Mouse (Mus musculus) layer of hippocampus, adult 9-10 months (tissue): Measurements from ENCODE around the gene Igsf3.
"Not testable (repeated sequence)": the region's sequence is repeated elsewhere in the genome, so short reads cannot be mapped to it uniquely, and the experiment has no call there.

ENCODE experiments used
- DNase-seq: peaks from one replicate; pipeline ENCODE4 v3.0.0; 2022; ENCODE audit warnings: low spot score

The Igsf3 gene

DNA sequence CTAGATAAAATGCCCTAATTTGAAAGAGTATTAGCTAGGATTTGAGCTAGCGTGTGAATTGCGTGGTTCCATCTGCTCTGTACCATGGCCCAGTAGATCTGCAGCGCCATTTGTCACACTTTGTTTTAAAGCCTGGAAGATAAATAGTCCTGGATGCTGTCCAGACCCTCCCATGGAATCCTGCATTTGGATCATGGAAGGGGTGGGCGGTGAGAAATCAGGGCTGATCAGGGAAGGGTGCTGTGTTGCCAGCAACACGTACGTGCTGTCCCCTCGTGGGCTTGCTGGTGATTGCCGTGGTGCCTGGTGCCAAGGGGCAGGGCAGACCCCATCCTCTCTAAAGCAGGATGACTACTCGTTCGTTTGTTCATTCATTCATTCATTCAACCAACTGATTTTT, 28.6 kb downstream of the Igsf3 start:
- peak; percentile 88 for DNase-seq

DNA sequence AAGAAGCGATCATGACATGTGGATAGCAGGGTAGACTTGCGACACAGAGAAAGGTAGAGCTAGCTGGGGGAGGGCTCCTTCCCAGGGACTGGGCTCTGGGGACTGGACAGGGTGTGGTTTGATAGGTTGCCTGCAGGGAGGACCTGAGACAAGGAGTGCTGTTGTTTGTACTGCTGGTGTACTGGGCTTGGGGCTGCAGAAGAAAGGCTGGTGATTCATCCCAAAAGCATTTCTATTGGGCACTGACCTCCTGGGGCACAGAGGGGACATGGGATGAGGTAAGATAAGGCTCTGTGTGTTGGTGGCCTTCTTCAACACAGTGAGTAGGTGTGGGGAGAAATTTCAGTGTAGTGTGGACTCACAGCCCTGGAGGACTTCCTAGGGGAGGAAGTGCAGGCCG, 29.2 kb downstream of the Igsf3 start:
- no peak for DNase-seq

GRCm38 (mm10) chr3:101407568-101407967, 30.7 kb downstream of the Igsf3 start:
- DNase-seq = no peak

DNA sequence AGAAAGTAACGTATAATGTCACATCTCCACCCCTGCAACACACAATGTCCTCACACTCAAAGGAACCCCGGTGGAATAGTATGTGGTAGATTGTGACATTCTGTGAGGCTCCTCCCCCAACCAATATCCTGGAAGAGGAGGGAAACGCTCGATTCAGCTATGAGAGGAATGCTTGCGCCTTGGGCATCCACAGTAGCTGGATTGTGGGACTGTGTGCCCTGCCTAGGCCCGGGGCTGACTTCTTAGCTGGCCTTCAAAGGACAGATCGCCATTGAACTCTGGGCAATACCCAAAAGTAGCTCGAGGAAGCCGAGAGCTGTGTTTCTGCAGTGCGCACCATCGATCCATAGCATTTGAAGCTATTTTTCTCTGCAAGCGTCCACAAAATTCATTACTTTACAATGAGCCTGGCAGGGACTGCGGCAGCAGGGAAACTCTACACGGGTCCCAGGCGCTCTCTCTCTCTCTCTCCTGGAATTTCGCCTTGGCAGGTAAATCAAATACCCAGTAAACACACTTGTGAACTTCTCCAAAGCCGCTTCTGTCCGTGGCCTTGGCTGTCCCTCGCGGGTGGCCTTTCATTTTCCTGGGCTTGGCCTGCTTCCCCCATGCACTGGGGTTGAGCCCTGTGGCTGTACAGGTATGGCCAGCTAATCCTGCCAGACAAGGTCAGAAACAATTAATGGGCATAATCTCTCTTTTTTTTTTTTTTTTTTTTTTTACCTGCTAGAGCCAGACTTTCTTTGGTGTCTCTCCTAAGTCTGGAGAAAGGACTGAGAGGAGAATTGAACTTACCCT, 32.3 kb downstream of the Igsf3 start:
- DNase-seq = no peak

GRCm38 (mm10) chr3:101410202-101410601, 33.3 kb downstream of the Igsf3 start:
- DNase-seq = no peak

DNA sequence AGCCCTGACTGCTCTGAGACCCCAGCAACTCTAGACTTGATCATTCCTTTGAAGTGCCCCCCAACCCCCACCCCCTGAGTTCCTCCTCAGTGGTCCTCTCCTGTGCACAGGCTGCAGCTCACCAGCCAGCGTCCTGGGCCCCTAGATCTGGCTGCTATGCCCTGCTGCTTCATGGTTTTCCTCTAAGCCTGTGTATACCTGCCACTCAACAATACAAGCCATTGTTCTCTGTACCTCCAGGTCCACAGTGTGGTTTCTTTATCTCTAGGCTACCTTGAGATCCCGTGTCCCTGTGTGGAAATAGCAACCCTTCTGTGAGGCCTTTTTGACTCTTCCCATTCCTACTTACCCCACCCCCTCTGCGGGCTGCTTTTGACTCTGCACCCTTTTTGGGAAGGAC, 33.9 kb downstream of the Igsf3 start:
- no peak for DNase-seq

DNA sequence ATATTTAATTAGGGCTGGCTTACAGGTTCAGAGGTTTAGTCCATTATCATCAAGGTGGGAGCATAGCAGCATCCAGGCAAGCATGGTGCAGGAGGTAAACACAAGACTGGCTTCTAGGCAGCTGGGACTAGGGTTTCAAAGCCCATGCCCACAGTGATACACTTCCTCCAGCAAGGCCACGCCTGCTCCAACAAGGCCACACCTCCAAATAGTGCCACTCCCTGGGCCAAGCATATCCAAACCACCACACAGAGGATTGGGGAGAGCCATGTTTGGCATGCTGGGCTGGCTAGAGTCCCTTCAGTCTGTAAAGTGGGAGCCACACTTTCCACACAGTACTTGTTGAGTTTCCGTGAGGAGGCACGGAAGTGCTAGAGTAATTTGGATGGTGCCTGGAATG, 34.7 kb downstream of the Igsf3 start:
- no peak for DNase-seq

- no peak for DNase-seq
These were observed 35.2 kb downstream of the Igsf3 start for GRCm38 (mm10) chr3:101412115-101412514.

GRCm38 (mm10) chr3:101413013-101413412, 36.1 kb downstream of the Igsf3 start:
- DNase-seq = not testable (repeated sequence)

DNA sequence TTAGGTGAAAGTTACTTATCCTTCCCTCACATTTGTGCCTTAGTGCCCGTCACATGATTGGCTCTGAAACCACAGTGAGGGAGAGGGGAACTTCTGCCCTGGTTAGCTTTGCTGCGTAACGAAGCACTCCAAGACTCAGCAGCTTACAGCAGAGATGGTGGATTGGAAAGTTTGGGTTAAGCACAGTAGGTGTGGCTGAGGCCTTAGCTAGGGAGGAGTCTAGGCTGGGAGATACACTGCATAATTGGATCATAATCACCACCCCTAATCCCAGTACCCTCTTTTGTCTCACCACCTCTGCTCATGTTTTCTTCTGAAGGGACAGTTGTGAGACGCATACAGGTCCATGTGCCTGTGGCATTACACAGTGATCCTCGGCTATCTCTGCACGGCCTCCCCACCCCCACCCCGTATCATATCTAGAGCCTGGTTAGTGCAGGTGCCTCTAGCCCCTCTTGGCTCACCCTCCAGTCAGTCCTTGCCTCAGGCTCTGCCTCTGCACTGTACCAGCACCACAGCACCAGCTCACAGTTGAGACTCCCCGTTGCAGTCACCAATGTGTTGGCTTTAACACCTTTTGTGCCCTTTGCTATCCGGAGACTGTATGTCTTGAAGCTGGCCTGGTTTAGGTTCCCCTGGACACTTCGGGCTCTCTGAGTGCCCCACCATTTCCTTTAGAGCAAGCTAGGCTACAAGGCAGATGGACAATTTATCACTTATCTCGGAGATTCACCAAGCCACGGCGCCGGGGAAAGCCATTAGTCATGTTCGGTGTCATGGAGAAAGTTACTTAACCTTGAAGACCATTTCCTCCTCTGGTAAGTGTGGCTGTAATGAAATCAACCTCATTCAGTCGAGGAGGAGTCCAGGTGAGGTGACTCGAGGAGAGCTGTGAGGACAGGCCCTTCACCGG, 42.1 kb downstream of the Igsf3 start:
- DNase-seq = no peak

DNA sequence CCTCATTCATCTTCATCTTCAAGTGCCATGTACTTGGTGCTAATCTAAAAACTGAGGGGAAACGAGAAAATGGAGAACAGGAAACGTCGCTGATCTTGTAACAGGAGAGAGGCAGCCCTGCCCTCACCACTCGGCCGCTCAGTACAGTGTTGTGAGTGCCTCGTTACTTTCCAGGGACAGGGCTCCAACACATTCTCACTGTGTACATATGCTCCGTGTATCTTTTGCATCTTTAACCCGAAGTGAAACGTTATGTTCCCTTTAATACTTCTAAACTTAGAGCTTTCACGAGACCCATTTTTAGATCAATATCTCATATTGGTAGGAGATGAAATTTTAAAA, 42.7 kb downstream of the Igsf3 start:
- no peak for DNase-seq

DNA sequence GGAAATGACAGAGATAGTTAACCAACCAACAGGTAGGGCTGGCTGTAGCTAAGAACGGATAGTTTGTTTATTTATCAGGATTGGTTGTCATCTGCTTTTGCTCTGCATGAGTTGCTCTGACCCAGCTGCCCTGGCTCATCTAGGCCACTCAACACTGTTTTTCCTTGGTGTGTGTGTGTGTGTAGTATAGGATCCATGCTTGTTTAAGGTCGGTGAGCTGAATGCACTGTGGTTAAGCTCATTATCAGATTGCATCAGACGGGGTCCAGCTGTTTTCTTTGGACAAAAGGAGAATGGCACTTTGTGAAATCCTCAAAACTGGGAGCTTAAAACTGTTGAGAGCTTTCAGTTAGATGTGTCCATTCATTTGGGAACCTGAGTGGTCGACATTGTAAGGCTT, 46.3 kb downstream of the Igsf3 start:
- DNase-seq = no peak

DNA sequence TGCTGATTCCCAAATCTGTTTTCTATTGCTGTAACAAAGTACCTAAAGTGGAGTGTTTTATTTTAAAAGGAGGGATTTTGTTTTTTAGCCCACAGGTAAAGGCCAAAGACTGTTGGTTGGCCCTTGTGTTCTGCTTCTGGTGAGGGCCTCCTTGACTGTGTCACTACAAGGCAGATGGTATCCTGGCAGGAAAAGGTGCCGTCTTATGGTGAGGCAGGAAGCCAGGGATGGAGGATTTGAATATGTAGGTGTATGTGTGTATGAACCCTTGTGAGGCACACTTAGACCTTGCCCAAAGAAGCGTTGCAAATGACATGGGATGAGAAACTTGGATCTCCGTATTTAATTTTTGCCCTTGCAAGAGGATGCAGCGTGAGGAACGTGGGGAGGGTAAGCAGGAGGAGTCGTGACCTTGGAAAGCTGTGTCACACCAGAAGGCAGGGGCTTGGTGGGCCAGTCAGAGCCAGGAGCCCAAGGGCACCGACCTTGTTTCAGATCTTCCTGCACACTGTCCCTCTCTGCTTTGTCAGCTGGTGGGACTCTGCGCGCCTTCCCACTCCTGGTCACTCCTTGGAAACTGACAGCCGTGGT, 47.5 kb downstream of the Igsf3 start:
- no peak for DNase-seq

DNA sequence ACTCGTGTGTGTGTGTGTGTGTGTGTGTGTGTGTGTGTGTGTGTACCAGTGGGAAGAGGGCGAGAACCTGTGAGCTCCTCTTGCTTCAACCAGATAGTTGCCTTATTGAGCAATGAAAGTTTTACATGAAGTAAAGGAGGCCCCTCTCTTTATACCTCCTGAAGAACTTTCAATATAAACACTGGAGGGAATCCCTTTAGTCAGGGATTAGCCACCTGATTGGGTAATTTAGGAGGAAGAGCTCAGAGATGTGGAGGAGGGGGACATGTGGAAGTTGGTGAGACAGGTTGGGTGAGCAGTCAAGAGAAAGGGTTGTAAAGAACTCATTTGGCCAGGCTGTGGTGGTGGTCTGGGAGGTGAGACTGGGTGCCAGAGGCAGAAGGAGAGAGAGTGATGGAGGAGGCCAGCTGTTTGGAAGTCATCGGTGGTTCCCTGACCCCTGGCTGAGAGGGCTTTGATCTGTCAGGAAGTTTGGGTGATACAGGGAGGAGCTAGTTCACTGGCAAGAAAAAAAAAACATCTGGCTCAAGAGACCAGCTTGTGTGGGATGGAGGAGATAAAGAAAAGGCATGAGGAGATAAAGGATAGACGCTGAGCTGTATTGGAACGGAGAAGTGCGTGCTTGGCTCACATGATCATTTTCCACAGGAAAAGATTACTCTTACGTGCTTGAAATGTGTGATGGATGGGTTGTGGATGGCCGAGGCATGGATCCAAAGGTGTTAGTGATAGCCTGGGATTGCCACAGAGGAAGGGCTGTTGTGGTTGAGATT, 53.3 kb downstream of the Igsf3 start:
- no peak for DNase-seq

- no peak for DNase-seq
These were observed 53.9 kb downstream of the Igsf3 start for GRCm38 (mm10) chr3:101430755-101431115.

- DNase-seq = no peak
These were observed 58.8 kb downstream of the Igsf3 start for GRCm38 (mm10) chr3:101435672-101436071.

DNA sequence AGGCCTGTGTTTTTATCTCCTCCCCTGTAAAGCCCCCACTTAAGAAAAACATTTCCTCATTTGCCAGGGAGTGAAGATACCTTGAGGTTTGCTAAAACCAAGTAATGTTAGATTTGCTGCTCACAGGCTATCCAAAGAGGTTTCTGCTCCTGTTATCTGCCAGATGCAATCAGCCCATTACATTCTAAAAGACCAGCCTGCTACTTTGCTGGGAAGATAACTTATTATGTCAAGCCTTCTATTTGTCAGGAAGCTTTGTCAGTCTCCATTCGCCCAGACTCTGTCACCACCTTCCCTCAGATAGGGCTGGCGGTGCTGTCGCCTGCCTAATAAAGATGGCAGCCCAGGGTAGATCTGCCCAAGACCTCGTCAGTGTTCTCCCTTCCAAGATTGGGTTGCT, 59.6 kb downstream of the Igsf3 start:
- no peak for DNase-seq

DNA sequence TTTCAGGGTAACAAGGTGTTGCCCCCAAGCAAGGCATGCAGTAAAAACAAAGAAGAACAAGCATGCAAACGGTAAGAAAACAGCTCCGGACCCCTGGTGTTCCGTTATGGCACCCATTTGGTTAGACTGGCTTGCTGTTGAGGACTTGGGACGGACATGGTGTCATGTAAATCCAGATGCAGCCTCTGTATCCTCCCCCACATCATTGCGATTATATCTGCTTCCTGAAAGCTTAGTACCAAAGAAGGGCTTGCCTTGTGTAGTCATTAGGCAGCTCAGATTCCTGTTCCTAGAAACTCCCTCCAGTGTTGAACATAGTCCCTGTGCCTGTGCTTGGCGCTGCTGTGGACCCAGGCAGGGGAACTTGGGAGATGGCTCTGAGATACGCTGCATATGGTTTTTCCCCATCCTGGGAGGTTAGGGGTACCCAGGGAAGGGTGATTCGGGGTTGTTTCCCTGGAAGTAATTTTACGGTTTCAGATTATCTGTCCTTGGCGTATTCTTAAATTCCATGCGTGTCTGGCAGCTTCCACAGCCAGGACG, 60.2 kb downstream of the Igsf3 start:
- no peak for DNase-seq

DNA sequence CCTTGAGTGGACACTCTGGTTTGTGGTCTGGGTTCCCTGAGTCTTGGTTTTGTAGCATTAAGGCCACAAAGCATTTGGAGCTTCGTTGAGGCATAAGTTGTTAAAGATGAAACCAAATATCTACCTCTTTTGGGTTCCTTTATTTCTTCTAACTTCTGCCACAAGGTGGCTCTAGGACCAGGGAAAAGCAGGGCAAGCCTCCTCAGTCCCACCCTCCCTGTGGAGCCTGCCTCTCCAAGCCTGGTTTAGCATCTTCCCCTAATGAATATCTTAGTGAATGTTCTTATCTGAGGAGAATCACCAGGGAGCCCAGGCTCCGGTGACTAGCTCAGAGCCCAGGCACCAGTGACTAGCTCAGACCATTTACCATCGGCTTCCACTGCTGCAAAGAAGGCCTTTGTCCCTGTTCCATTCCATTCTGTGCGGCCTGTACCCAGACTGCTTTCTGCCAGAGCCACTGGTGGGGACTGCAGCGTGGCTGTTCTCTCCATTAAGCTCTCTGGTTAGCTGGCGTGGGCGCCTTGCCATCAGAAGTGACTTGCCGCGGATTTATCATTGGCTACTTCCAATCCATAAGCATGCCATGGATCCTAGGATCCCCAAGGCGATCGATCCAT, 66.5 kb downstream of the Igsf3 start:
- DNase-seq = peak; percentile 27

- DNase-seq = no peak
These were observed 67.6 kb downstream of the Igsf3 start for GRCm38 (mm10) chr3:101444437-101444836.

DNA sequence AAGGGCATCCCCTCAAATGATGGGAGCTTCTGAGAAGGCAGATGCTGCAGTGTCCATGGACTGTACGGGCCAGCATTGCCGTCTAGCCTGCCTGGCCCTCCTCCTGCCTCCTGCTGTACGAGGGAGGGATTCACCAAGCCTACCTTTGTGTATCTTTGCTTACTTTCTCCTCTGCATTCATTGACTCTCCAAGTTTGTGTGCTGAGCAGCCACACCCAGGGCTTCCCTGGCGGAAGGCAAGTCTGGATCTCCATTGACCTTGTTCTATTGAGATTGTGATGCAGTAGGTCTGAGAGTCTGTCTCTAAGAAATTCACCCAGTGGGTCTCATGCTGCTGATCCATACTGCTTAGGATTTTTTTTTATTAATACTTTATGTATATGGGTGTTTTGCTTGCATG, 70.4 kb downstream of the Igsf3 start:
- no peak for DNase-seq

- DNase-seq = peak; percentile 63
These were observed 71.9 kb downstream of the Igsf3 start for GRCm38 (mm10) chr3:101448765-101449164.
